Mouse (Mus musculus) midbrain, embryonic 15.5 days (tissue): Measurements from ENCODE around the gene Bcl7c. TPM values are rescaled to one million over a fixed set of nuclear protein-coding genes. Genes with fewer than 3 reads are reported as not detected.
"Not testable (repeated sequence)": the region's sequence is repeated elsewhere in the genome, so short reads cannot be mapped to it uniquely, and the experiment has no call there.

Experiments used
- ATAC-seq: fragments of 200-750 bp; cut with Nextera tagmentation; replicated peaks from 2 replicates; pipeline ENCODE4 v1.8.0; 2017; ENCODE audit warnings: moderate TSS enrichment
- H3K27ac ChIP-seq: fragments of 300-500 bp; sonication (generic); 2 replicates; pipeline ENCODE4 v1.5.1; 2015; ENCODE audit warnings: mild to moderate bottlenecking, inconsistent platforms
- H3K27me3 ChIP-seq: fragments of 300-500 bp; sonication (generic); replicated peaks from 2 replicates; pipeline ENCODE4 v1.6.1; 2015; ENCODE audit warnings: inconsistent platforms
- H3K36me3 ChIP-seq: fragments of 300-500 bp; sonication (generic); replicated peaks from 2 replicates; pipeline ENCODE4 v1.6.1; 2015; ENCODE audit warnings: inconsistent platforms
- H3K4me1 ChIP-seq: fragments of 300-500 bp; sonication (generic); 2 replicates; pipeline ENCODE4 v1.6.1; 2015; ENCODE audit warnings: inconsistent platforms
- H3K4me2 ChIP-seq: fragments of 300-500 bp; sonication (generic); 2 replicates; pipeline ENCODE4 v1.6.1; 2015; ENCODE audit warnings: inconsistent platforms, mild to moderate bottlenecking, moderate library complexity
- H3K4me3 ChIP-seq: fragments of 300-500 bp; sonication (generic); 2 replicates; pipeline ENCODE4 v1.5.1; 2015; ENCODE audit warnings: mild to moderate bottlenecking, inconsistent platforms
- H3K9ac ChIP-seq: fragments of 300-500 bp; sonication (generic); 2 replicates; pipeline ENCODE4 v1.6.1; 2015; ENCODE audit warnings: mild to moderate bottlenecking, inconsistent platforms
- H3K9me3 ChIP-seq: fragments of 300-500 bp; sonication (generic); 2 replicates; pipeline ENCODE4 v1.6.1; 2016; ENCODE audit warnings: inconsistent platforms
- WGBS: fragments of 180-500 bp; shearing (Covaris S2); methylation state at CpG from one replicate; pipeline ENCODE4 v1.1.7; 2015; ENCODE audit warnings: mixed read lengths; 5-methylcytosine and 5-hydroxymethylcytosine counted together
- polyA plus RNA-seq: library from polyadenylated mRNA; unstranded; fragments of >200 nt; fragmentation: Nextera tagmentation; extraction: Ambion mirVana; gene quantifications from 2 replicates; pipeline ENCODE4 v1.2.1, GENCODE M21; 2015

Gene Bcl7c
- polyA plus RNA-seq, 1 experiment from 2014 or later = 52.9 TPM

DNA sequence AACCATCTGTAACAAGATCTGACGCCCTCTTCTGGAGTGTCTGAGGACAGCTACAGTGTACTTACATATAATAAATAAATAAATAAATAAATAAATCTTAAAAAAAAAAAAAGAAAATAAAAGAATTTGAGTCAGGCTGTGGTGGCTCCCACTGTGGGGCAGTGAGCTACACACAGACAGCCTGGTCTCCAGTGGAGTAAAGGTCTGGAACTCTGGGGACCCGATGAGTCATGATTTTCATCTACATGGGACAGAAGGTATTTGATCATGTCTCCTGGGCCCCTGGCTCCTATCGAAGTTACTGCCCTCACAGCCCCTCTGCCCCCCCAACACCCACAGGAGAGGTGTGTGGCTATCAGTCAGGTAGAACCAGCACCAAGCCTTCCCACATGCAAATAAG, 57.1 kb downstream of the Bcl7c start:
- WGBS = 84% methylated on average over 3 of the region's 3 CpGs

DNA sequence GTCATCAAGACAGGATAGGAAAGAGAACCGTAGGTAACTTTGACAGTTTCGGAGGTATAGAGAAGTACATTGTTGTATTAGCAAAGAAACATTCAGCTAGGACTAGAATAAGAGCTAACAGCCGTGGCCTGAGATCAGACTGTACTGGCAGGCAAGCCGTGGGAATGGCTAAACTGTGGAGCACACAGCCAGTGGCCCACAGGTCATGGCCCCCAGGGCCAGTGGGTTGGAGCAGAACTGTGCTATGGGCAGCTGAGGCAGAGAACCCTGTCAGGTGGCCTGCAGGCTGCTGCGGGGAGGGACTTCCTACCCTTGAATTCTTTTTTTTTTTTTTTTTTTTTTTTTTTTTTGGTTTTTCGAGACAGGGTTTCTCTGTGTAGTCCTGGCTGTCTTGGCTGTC, 59.5 kb downstream of the Bcl7c start:
- H3K36me3 ChIP-seq = no peaks in the 10 kb centered on the region
- H3K9me3 ChIP-seq = no peaks in the 10 kb centered on the region
- 0 out of 2 replicates have a peak, but pooled peaks cover 3% of the 10 kb centered on the region for H3K4me1 ChIP-seq
- no peak for ATAC-seq
- no peak overlapping the region for H3K9ac ChIP-seq
- H3K27ac ChIP-seq = no peak overlapping the region
- 87% methylated on average over 6 of the region's 6 CpGs for WGBS
- no peak overlapping the region for H3K4me2 ChIP-seq
- no peak overlapping the region for H3K4me3 ChIP-seq
- H3K27me3 ChIP-seq = no peaks in the 10 kb centered on the region

More for the DNA sequence above, 57.1 kb downstream of the Bcl7c start:
- no peak for ATAC-seq
- H3K4me3 ChIP-seq = no peak overlapping the region
- no peaks in the 10 kb centered on the region for H3K27me3 ChIP-seq
- H3K9me3 ChIP-seq = no peaks in the 10 kb centered on the region
- H3K36me3 ChIP-seq = no peaks in the 10 kb centered on the region
- H3K4me2 ChIP-seq = no peak overlapping the region
- H3K27ac ChIP-seq = no peak overlapping the region
- 0 out of 2 replicates have a peak, but pooled peaks cover 3% of the 10 kb centered on the region for H3K4me1 ChIP-seq
- no peak overlapping the region for H3K9ac ChIP-seq

DNA sequence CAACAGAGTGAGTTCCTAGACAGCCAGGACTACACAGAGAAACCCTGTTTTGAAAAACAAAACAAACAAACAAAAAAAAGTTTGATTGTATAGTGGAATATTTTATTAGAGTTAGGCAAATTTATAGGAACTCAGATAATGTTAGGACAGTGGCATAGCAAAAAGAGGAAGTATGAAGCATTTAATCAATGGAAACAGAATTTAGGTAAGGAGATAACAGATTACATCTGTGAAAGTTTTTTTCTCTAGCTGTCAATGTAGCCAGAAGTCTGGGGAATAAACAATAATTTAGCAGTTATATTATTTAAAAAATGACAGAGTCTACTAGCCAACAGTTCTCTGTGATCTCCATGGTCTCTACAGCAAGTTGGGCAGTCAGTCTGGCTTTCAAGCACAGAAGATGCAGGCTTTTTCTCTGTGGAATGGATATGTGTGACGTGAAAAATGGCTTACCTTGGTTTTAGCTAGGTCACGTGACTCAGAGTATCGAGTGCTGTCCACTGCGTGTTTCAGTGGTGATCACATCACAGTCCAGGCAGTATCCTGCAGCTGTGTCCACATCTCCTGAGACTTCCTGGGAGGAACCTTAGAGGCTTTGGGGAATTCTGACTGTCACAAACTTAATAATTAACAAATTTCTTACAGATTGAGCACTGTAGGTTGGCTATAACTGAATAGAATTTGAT, 60.1 kb downstream of the Bcl7c start:
- H3K27me3 ChIP-seq = no peaks in the 10 kb centered on the region
- 0 out of 2 replicates have a peak, but pooled peaks cover 3% of the 10 kb centered on the region for H3K4me1 ChIP-seq
- H3K4me2 ChIP-seq = no peak overlapping the region
- H3K9me3 ChIP-seq = no peaks in the 10 kb centered on the region
- no peak overlapping the region for H3K27ac ChIP-seq
- H3K4me3 ChIP-seq = no peak overlapping the region
- H3K36me3 ChIP-seq = no peaks in the 10 kb centered on the region
- ATAC-seq = no peak
- WGBS = 80% methylated on average over 4 of the region's 4 CpGs
- no peak overlapping the region for H3K9ac ChIP-seq

DNA sequence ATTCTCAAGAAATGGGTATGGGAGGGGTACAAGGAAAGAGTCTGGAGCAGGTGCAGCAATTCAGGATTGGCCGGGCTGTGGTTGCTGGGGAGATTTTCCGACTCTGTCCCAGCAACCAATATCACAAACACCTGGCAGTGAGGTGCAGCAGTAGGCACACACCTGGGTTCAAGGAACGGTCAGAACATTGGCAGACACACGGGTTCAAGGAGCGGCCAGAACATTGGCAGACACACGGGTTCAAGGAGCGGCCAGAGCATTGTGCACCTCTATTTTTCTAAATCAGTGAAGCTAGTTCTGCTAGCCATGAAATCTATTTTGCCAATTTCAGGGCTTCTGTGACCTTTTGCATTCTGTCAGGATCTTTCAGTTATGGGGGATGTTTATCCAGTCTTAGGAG, 61.2 kb downstream of the Bcl7c start:
- H3K9ac ChIP-seq, H3K27me3 ChIP-seq, H3K4me2 ChIP-seq, H3K4me3 ChIP-seq, H3K4me1 ChIP-seq, H3K27ac ChIP-seq, H3K9me3 ChIP-seq, H3K36me3 ChIP-seq, ATAC-seq: not testable (repeated sequence)
- WGBS = 94% methylated on average over 7 of the region's 7 CpGs

DNA sequence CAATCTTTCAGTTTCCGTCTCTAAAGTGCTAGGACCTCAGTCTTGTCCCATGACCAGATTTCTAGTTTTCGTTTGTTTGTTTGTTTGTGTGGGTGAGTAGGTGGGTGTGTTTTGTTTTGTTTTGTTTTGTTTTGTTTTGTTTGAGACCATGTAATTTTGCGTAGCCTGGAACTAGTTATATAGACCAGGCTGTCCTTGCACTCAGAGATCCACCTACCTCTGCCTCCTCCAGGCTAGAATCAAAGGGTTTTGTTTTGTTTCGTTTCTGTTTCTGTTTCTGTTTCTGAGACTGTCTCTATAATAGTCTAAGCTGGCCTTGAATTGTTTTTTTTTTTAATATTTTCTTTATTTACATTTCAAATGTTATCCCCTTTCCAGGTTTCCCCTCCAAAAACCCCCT, 62.4 kb downstream of the Bcl7c start:
- H3K9me3 ChIP-seq = no peaks in the 10 kb centered on the region
- no peaks in the 10 kb centered on the region for H3K4me1 ChIP-seq
- no peaks in the 10 kb centered on the region for H3K27me3 ChIP-seq
- H3K36me3 ChIP-seq = no peaks in the 10 kb centered on the region
- 89% methylated on average over 4 of the region's 4 CpGs for WGBS
- no peak overlapping the region for H3K9ac ChIP-seq
- H3K4me2 ChIP-seq = no peak overlapping the region
- H3K4me3 ChIP-seq = no peak overlapping the region
- ATAC-seq = no peak
- no peak overlapping the region for H3K27ac ChIP-seq

DNA sequence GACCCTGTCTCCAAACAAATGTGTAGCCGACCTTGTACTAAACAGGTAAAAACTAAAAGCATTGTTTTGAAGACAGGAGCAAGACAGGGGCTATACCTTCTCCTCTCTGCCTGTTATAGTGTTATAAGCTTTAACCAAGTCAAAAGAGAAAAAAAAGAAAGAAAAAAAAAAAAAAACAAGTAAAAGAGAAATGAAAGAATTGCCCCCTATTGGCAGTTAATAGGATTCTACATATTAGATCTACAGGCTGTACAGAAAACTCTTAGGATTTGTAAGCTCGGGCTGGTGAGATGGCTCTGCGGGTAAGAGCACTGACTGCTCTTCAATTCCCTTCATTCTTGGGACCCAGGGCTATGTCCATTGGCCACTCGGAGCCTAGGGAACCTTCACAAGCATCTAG, 66.5 kb downstream of the Bcl7c start:
- H3K9ac ChIP-seq = no peak overlapping the region
- ATAC-seq = no peak
- no peaks in the 10 kb centered on the region for H3K27me3 ChIP-seq
- peaks cover 4% of the 10 kb centered on the region for H3K4me1 ChIP-seq
- H3K4me2 ChIP-seq = no peak overlapping the region
- no peaks in the 10 kb centered on the region for H3K36me3 ChIP-seq
- H3K4me3 ChIP-seq = no peak overlapping the region
- H3K9me3 ChIP-seq = no peaks in the 10 kb centered on the region
- WGBS = 70% methylated on average over 4 of the region's 4 CpGs
- no peak overlapping the region for H3K27ac ChIP-seq

DNA sequence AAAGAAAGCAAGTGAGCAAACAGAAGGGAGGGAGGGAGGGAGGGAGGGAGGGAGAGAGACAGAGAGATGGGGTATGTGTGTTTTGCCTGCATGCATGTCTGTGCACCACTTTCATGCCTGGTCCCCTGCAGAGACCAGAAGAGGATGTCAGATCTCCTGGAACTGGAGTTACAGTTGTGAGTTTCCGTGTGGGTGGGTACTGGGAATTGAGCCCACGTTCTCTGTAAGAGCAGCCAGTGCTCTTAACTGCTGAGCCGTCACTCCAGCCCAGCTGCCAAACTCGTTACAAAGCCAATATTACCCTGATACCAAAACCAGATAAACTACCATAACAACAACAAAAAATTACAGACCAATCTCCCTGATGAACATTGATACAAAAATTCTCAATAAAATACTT, 67.5 kb downstream of the Bcl7c start:
- H3K27ac ChIP-seq = no peak overlapping the region
- H3K4me2 ChIP-seq = no peak overlapping the region
- H3K36me3 ChIP-seq = no peaks in the 10 kb centered on the region
- H3K4me3 ChIP-seq = no peak overlapping the region
- no peak overlapping the region for H3K9ac ChIP-seq
- H3K4me1 ChIP-seq = peaks cover 12% of the 10 kb centered on the region
- H3K9me3 ChIP-seq = no peaks in the 10 kb centered on the region
- no peaks in the 10 kb centered on the region for H3K27me3 ChIP-seq
- no peak for ATAC-seq
- WGBS = 61% methylated on average over 4 of the region's 4 CpGs

DNA sequence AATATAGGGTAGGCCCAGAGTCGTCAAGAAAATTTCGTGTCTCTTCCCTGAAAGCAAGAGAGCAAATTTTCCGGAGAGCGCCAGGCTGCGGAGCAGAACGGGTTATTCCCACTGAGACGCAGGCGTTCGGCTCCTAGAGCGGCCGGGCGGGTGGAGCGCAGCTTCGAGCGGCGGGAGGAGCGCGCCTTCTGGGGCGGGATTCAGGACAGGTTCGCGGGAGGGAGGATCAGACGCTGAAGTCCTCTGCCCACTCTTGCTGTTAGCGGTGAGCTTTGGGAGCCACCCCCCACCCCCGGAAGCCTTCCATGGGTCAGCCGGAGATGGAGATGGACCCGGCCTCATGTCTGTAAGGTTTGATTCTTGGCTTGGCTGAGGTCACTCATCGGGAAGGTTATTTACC, 71.8 kb downstream of the Bcl7c start:
- Histone ChIP-seq H3K9me3 (no peaks in the 10 kb centered on the region), H3K9ac (peak overlapping the region; percentile 70), H3K4me3 (peak overlapping the region; percentile 61), H3K4me2 (peak overlapping the region; percentile 74), H3K36me3 (no peaks in the 10 kb centered on the region), H3K27ac (peak overlapping the region; percentile 49), H3K27me3 (no peaks in the 10 kb centered on the region), H3K4me1 (peaks cover 12% of the 10 kb centered on the region)
- 2% methylated on average over 27 of the region's 27 CpGs for WGBS
- ATAC-seq = peak; percentile 60; the same call in 1 of the 2 replicates

DNA sequence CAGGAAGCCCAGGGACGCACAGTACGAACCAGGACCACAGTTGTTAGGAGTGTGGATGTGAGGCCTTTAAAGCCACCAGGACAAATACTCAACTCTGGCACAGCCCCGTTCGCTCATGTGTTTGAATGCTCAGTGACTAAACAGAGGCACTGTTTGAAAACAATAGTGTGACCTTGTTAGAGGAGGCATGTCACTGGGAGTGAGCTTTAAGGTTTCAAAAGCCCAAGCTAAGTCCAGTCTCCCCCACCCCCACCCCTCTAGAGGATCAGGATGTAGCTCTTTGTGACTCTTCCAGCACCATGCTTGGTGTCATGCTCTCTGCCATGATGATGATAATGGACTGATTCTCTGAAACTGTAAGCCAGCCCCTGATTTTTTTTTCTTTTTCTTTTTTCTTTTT, 77.3 kb downstream of the Bcl7c start:
- ATAC-seq = no peak
- no peak overlapping the region for H3K4me3 ChIP-seq
- H3K4me1 ChIP-seq = peaks cover 2% of the 10 kb centered on the region; the same call in 1 of the 2 replicates
- H3K9ac ChIP-seq = no peak overlapping the region
- no peaks in the 10 kb centered on the region for H3K27me3 ChIP-seq
- WGBS = 64% methylated on average over 4 of the region's 4 CpGs
- H3K4me2 ChIP-seq = no peak overlapping the region
- H3K36me3 ChIP-seq = no peaks in the 10 kb centered on the region
- no peak overlapping the region for H3K27ac ChIP-seq
- H3K9me3 ChIP-seq = no peaks in the 10 kb centered on the region

DNA sequence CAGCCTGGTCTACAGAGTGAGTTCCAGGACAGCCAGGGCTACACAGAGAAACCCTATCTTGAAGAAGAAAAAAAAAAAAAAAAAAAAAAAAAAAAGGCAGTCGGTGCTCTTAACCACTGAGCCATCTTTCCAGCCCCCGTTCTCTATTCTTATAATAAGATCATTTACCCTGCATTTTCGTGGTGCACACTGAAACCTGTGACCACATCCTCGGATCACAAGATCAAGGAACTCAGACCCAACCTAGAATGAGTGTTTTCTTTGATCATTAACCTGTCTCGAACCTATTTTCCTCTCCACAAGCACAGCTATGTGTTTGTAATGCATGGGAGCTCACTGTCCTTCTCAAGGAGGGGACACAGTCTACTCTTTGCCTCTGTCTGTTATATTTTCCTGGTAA, 80.1 kb downstream of the Bcl7c start:
- ATAC-seq = no peak
- Histone ChIP-seq H3K4me3 (no peak overlapping the region), H3K4me2 (no peak overlapping the region), H3K4me1 (no peaks in the 10 kb centered on the region), H3K27ac (no peak overlapping the region), H3K9ac (no peak overlapping the region), H3K9me3 (no peaks in the 10 kb centered on the region), H3K36me3 (no peaks in the 10 kb centered on the region), H3K27me3 (no peaks in the 10 kb centered on the region)
- 85% methylated on average over 5 of the region's 5 CpGs for WGBS

DNA sequence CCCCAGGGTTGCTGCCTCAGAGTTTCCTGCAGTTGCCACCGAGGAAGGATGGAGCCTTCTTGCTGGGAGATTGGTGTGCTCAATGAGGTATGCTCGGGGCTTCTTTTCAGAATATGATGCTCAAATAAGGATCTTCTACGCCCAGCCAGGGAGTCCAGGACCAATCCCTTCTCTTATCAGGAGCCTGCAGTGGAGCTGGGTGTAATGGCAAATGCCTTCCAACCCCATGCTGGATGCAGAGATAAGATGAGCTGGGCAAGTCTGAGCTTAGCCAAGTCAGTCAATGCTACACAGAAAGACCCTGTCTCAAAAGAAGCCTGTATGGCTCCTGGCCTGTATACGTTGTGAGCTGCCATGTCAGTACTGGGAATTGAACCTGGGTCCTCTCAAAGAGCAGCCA, 82.3 kb downstream of the Bcl7c start:
- no peaks in the 10 kb centered on the region for H3K9me3 ChIP-seq
- H3K4me1 ChIP-seq = no peaks in the 10 kb centered on the region
- no peak overlapping the region for H3K9ac ChIP-seq
- no peak overlapping the region for H3K27ac ChIP-seq
- no peaks in the 10 kb centered on the region for H3K27me3 ChIP-seq
- no peak overlapping the region for H3K4me3 ChIP-seq
- no peak for ATAC-seq
- no peaks in the 10 kb centered on the region for H3K36me3 ChIP-seq
- H3K4me2 ChIP-seq = no peak overlapping the region
- WGBS = 90% methylated on average over 4 of the region's 4 CpGs

DNA sequence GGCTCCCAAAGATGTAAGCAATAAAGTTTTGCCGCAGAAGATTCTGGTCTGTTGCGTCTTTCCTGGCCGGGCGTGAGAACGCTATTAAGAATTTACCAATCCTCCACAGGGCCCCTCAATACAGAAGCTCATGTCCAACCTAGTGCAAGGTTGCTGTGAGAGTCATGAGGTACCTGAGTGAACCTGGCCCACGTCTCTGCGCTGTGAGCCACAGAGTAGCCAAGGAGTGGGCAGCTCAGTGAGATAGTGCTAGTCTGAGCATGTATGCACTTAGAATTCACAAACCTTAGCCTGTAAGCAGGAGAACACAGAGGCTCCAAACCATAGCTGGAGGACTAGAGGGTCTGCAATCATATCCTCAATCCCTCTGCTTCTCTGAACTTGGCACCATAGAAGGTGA, 82.7 kb downstream of the Bcl7c start:
- H3K4me2 ChIP-seq = no peak overlapping the region
- no peaks in the 10 kb centered on the region for H3K36me3 ChIP-seq
- H3K4me1 ChIP-seq = no peaks in the 10 kb centered on the region
- ATAC-seq = no peak
- H3K4me3 ChIP-seq = no peak overlapping the region
- no peaks in the 10 kb centered on the region for H3K9me3 ChIP-seq
- no peak overlapping the region for H3K9ac ChIP-seq
- no peak overlapping the region for H3K27ac ChIP-seq
- 98% methylated on average over 7 of the region's 7 CpGs for WGBS
- H3K27me3 ChIP-seq = no peaks in the 10 kb centered on the region

DNA sequence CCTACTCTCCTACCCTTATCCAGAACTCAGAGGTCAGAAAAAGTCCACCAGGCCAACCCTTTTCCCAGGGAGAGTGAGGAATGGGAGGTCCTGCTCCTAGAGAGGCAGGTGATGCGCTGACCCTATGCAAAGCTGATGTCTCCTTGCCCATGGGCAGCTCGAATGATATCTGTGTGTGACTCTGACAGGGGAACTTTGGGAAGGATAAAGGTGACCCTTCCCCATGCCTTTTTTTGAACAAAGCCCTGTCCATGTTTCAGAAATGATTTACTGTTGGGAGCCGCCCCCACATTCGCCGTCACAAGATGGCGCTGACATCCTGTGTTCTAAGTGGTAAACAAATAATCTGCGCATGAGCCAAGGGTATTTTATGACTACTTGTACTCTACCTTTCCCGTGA, 90.3 kb downstream of the Bcl7c start:
- not testable (repeated sequence) for ATAC-seq, H3K4me2 ChIP-seq, H3K9me3 ChIP-seq, H3K27ac ChIP-seq, H3K27me3 ChIP-seq, H3K36me3 ChIP-seq, H3K4me3 ChIP-seq, H3K9ac ChIP-seq
- 93% methylated on average over 7 of the region's 8 CpGs for WGBS
- peaks cover 24% of the 10 kb centered on the region for H3K4me1 ChIP-seq
